Mouse (Mus musculus) forebrain, embryonic 11.5 days (tissue): ENCODE measurements around the gene Pced1b. TPM values are rescaled to one million over a fixed set of nuclear protein-coding genes. Genes with fewer than 3 reads are reported as not detected.
A peak's percentile ranks its signal among the peaks of the same experiment; 100 is the strongest.

Experiments
- ATAC-seq: fragments of 200-750 bp; cut with Nextera tagmentation; replicated peaks from 2 replicates; pipeline ENCODE4 v1.8.0; 2017; ENCODE audit warnings: moderate TSS enrichment; ENCODE audit not compliant: low FRiP score
- DNase-seq: peaks from one replicate; pipeline ENCODE4 v3.0.0-alpha.2; 2017; ENCODE audit warnings: low spot score
- H3K27ac ChIP-seq: fragments of 300-500 bp; sonication (generic); 2 replicates; pipeline ENCODE4 v1.5.1; 2014; ENCODE audit warnings: low read depth, low read length
- H3K27me3 ChIP-seq: fragments of 300-500 bp; sonication (generic); 2 replicates; pipeline ENCODE4 v1.6.1; 2014; ENCODE audit warnings: mild to moderate bottlenecking, low read length, mixed read lengths; ENCODE audit not compliant: control insufficient read depth, insufficient read depth
- H3K36me3 ChIP-seq: fragments of 300-500 bp; sonication (generic); 2 replicates; pipeline ENCODE4 v1.6.1; 2014; ENCODE audit warnings: mild to moderate bottlenecking, low read length, moderate library complexity, mixed read lengths; ENCODE audit not compliant: control insufficient read depth, insufficient read depth
- H3K4me1 ChIP-seq: fragments of 300-500 bp; sonication (generic); replicated peaks from 2 replicates; pipeline ENCODE4 v1.6.1; 2014; ENCODE audit warnings: low read length, mixed read lengths; ENCODE audit not compliant: control insufficient read depth, insufficient read depth
- H3K4me2 ChIP-seq: fragments of 300-500 bp; sonication (generic); 2 replicates; pipeline ENCODE4 v1.6.1; 2014; ENCODE audit warnings: low read depth, mild to moderate bottlenecking, low read length, moderate library complexity, mixed read lengths; ENCODE audit not compliant: severe bottlenecking
- H3K4me3 ChIP-seq: fragments of 300-500 bp; sonication (generic); 2 replicates; pipeline ENCODE4 v1.5.1; 2014; ENCODE audit warnings: low read depth, low read length
- H3K9ac ChIP-seq: fragments of 300-500 bp; sonication (generic); 2 replicates; pipeline ENCODE4 v1.6.1; 2014; ENCODE audit warnings: low read length
- H3K9me3 ChIP-seq: fragments of 300-500 bp; sonication (generic); 2 replicates; pipeline ENCODE4 v1.6.1; 2016; ENCODE audit warnings: low read length, mixed read lengths; ENCODE audit not compliant: control insufficient read depth
- WGBS: fragments of 180-500 bp; shearing (Covaris S2); extraction: QIAGEN DNeasy Blood & Tissue Kit; methylation state at CpG from one replicate; pipeline ENCODE4 v1.1.7; 2014; 5-methylcytosine and 5-hydroxymethylcytosine counted together
- polyA plus RNA-seq: library from polyadenylated mRNA; unstranded; fragments of >200 nt; fragmentation: Nextera tagmentation; extraction: Ambion mirVana; gene quantifications from 2 replicates; pipeline ENCODE4 v1.2.1, GENCODE M21; 2014

Pced1b gene
- polyA plus RNA-seq, 1 experiment from 2014 or later = 3.9 TPM

GRCm38 (mm10) chr15:97249322-97249721 is 2.4 kb downstream of the Pced1b start:
- peaks cover 3% of the 10 kb centered on the region; the same call in 1 of the 2 replicates for H3K27me3 ChIP-seq
- ATAC-seq = no peak

GRCm38 (mm10) chr15:97252493-97253034 is 5.7 kb downstream of the Pced1b start:
- H3K36me3 ChIP-seq = no peaks in the 10 kb centered on the region
- no peaks in the 10 kb centered on the region for H3K4me1 ChIP-seq
- DNase-seq (no peak), ATAC-seq (no peak)
- no peaks in the 10 kb centered on the region for H3K27me3 ChIP-seq
- WGBS = 87% methylated on average over 8 of the region's 8 CpGs
- H3K27ac ChIP-seq = no peak overlapping the region
- no peak overlapping the region for H3K4me3 ChIP-seq
- no peak overlapping the region for H3K4me2 ChIP-seq
- H3K9me3 ChIP-seq = no peaks in the 10 kb centered on the region
- no peak overlapping the region for H3K9ac ChIP-seq

More at GRCm38 (mm10) chr15:97249322-97249721, 2.4 kb downstream of the Pced1b start:
- Histone ChIP-seq H3K36me3 (no peaks in the 10 kb centered on the region), H3K9me3 (no peaks in the 10 kb centered on the region), H3K4me3 (no peak overlapping the region), H3K9ac (no peak overlapping the region), H3K4me2 (no peak overlapping the region), H3K27ac (no peak overlapping the region), H3K4me1 (no peaks in the 10 kb centered on the region)
- DNase-seq = no peak
- 93% methylated on average over 10 of the region's 10 CpGs for WGBS

GRCm38 (mm10) chr15:97254375-97254774 is 7.5 kb downstream of the Pced1b start:
- H3K4me3 ChIP-seq = no peak overlapping the region
- H3K27ac ChIP-seq = no peak overlapping the region
- WGBS = 95% methylated on average over 4 of the region's 4 CpGs
- ATAC-seq (no peak), DNase-seq (no peak)
- H3K9ac ChIP-seq = no peak overlapping the region
- H3K4me2 ChIP-seq = no peak overlapping the region
- no peaks in the 10 kb centered on the region for H3K27me3 ChIP-seq
- no peaks in the 10 kb centered on the region for H3K9me3 ChIP-seq
- H3K4me1 ChIP-seq = no peaks in the 10 kb centered on the region
- H3K36me3 ChIP-seq = no peaks in the 10 kb centered on the region

GRCm38 (mm10) chr15:97255800-97256199 is 8.9 kb downstream of the Pced1b start:
- no peak overlapping the region for H3K4me2 ChIP-seq
- H3K4me1 ChIP-seq = no peaks in the 10 kb centered on the region
- 91% methylated on average over 3 of the region's 3 CpGs for WGBS
- no peaks in the 10 kb centered on the region for H3K36me3 ChIP-seq
- DNase-seq (no peak), ATAC-seq (no peak)
- no peak overlapping the region for H3K4me3 ChIP-seq
- H3K27me3 ChIP-seq = no peaks in the 10 kb centered on the region
- no peaks in the 10 kb centered on the region for H3K9me3 ChIP-seq
- no peak overlapping the region for H3K9ac ChIP-seq
- no peak overlapping the region for H3K27ac ChIP-seq

GRCm38 (mm10) chr15:97256411-97256810 is 9.5 kb downstream of the Pced1b start:
- no peak overlapping the region for H3K4me2 ChIP-seq
- H3K4me3 ChIP-seq = no peak overlapping the region
- H3K27ac ChIP-seq = no peak overlapping the region
- 94% methylated on average over 11 of the region's 11 CpGs for WGBS
- H3K36me3 ChIP-seq = no peaks in the 10 kb centered on the region
- no peaks in the 10 kb centered on the region for H3K4me1 ChIP-seq
- H3K27me3 ChIP-seq = no peaks in the 10 kb centered on the region
- no peaks in the 10 kb centered on the region for H3K9me3 ChIP-seq
- DNase-seq = no peak
- ATAC-seq = no peak
- no peak overlapping the region for H3K9ac ChIP-seq

GRCm38 (mm10) chr15:97257206-97257775 is 10.4 kb downstream of the Pced1b start:
- Histone ChIP-seq H3K27me3 (no peaks in the 10 kb centered on the region), H3K9ac (no peak overlapping the region), H3K9me3 (no peaks in the 10 kb centered on the region), H3K4me2 (no peak overlapping the region), H3K36me3 (no peaks in the 10 kb centered on the region), H3K27ac (no peak overlapping the region), H3K4me3 (no peak overlapping the region), H3K4me1 (no peaks in the 10 kb centered on the region)
- DNase-seq = no peak
- ATAC-seq = no peak
- WGBS = 86% methylated on average over 8 of the region's 8 CpGs

GRCm38 (mm10) chr15:97258483-97259230 is 11.8 kb downstream of the Pced1b start:
- DNase-seq (peak; percentile 41), ATAC-seq (no peak)
- no peak overlapping the region for H3K9ac ChIP-seq
- H3K4me1 ChIP-seq = no peaks in the 10 kb centered on the region
- no peak overlapping the region for H3K4me2 ChIP-seq
- H3K4me3 ChIP-seq = no peak overlapping the region
- H3K36me3 ChIP-seq = no peaks in the 10 kb centered on the region
- WGBS = 90% methylated on average over 17 of the region's 17 CpGs
- H3K27ac ChIP-seq = no peak overlapping the region
- H3K9me3 ChIP-seq = no peaks in the 10 kb centered on the region
- H3K27me3 ChIP-seq = no peaks in the 10 kb centered on the region

GRCm38 (mm10) chr15:97259300-97259699 is 12.4 kb downstream of the Pced1b start:
- WGBS = 92% methylated on average over 8 of the region's 8 CpGs
- Histone ChIP-seq H3K4me2 (no peak overlapping the region), H3K27ac (no peak overlapping the region), H3K9me3 (no peaks in the 10 kb centered on the region), H3K4me3 (no peak overlapping the region), H3K36me3 (no peaks in the 10 kb centered on the region), H3K4me1 (no peaks in the 10 kb centered on the region), H3K27me3 (no peaks in the 10 kb centered on the region), H3K9ac (no peak overlapping the region)
- no peak for DNase-seq
- ATAC-seq = no peak
